Comparison of ENCODE assay signal across 8 mouse cellular contexts in the genomic region with DNA sequence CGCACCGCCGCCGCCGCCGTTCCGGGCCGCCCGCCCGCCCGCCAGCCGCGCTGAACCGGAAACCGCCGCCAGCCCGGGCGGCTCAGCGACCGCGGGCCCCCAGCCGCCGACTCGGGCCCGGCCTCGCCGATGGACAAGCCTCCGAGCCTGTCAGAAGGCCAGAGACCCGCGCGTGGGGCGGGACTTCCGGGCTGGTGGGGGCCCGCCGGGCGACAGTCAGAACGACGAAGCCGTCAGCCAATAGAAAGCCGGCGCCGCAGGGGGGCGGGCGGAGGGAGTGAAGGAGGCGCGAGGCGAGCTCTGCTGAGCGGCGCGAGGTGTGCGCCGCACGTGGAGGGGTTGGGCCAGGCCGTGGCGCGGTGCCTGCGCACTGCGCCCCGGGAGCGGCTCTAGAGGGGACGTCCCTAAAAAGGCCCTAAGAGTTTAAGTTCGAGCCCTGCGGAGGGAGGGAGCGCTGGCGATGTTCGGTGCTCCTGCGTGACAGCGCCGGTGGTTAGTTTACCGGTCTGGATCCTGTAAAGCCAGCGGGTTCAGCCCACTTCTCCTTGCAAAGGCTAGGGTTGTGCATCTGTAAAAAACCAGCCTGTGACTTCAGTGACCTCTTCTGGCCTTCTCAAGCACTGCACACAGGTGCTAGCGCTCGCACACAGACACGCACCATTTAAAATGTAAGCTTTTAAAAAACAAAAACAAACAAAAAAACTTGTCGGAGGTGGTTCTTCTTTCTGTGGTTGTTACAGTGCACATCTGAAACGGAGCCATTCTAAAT. TPM values are rescaled to one million over a fixed set of nuclear protein-coding genes. Genes with fewer than 3 reads are reported as not detected.
A peak's percentile ranks its signal among the peaks of the same experiment; 100 is the strongest.
DNase-seq lines count a peak whose midpoint lies in the region; ATAC-seq lines count a peak whose summit lies in the region.

Mllt1 (minus strand) TSS at position 53 of the 769 bp plus-strand sequence.

- WGBS in hindbrain, embryonic 15.5 days = 3% methylated on average over 69 of the region's 76 CpGs

- peak within 1 kb of the TSS; percentile 97 for H3K9ac ChIP-seq in hindbrain, embryonic 15.5 days

- H3K27ac ChIP-seq in hindbrain, embryonic 15.5 days (replicated peaks) = peak within 1 kb of the TSS; percentile 89

- H3K27me3 ChIP-seq in hindbrain, embryonic 15.5 days = no peaks in the 10 kb centered on the region

- peak; percentile 99 for DNase-seq in T-cell, adult 2 months (ENCODE audit: low spot score)
- peak; percentile 99 to 100 for DNase-seq in cerebellum, postnatal 36 days
- peak; percentile 99 for DNase-seq in frontal cortex, postnatal 36 days (ENCODE audit: low spot score in 2 of 2)
- DNase-seq in left cerebral cortex, adult 11 months (ENCODE audit: low spot score) = peak; percentile 96
- DNase-seq in lung, postnatal 4 days = peak; percentile 99
- peak; percentile 96 for DNase-seq in retina, postnatal 7 days (ENCODE audit: low read depth, low spot score)
- peak; percentile 99 for DNase-seq in urinary bladder, adult 2 months (ENCODE audit: low spot score)

- peaks cover 36% of the 10 kb centered on the region for H3K4me1 ChIP-seq in hindbrain, embryonic 15.5 days (replicated peaks)

- peak; percentile 98 for ATAC-seq in hindbrain, embryonic 15.5 days (ENCODE audit: low FRiP score, low read depth)

- no peaks in the 10 kb centered on the region for H3K9me3 ChIP-seq in hindbrain, embryonic 15.5 days

- H3K4me2 ChIP-seq in hindbrain, embryonic 15.5 days = peak within 1 kb of the TSS; percentile 74

- peak within 1 kb of the TSS; percentile 94 for H3K4me3 ChIP-seq in hindbrain, embryonic 15.5 days

- H3K36me3 ChIP-seq in hindbrain, embryonic 15.5 days = no peaks in the 10 kb centered on the region

RNA-seq across cellular contexts. Expression of gene Mllt1, which starts in this region (rescaled TPM):
- 89.1 and 93.3 TPM in 2 replicates for polyA plus RNA-seq in hindbrain, embryonic 15.5 days (2015; fragmentation: Nextera tagmentation; extraction: Ambion mirVana)
- polyA plus RNA-seq in urinary bladder, adult 2 months (2012; rRNA removed) = 33.8 and 34.5 TPM in 2 replicates

Comparison
In these comparisons a context has a peak if more than half of its experiments do, and no peak if none do; other contexts are left out.
1. Peak in every context shown above with its lines: DNase-seq, ATAC-seq, H3K4me3 ChIP-seq and H3K27ac ChIP-seq.